Mouse (Mus musculus): Measurements from ENCODE around the gene Nmnat2.

Nmnat2 gene

GRCm38 (mm10) chr1:153019623-153020022 is 64.8 kb downstream of the Nmnat2 start:
- no peak for DNase-seq (ENCODE audit: low spot score in 2 of 2)

DNA sequence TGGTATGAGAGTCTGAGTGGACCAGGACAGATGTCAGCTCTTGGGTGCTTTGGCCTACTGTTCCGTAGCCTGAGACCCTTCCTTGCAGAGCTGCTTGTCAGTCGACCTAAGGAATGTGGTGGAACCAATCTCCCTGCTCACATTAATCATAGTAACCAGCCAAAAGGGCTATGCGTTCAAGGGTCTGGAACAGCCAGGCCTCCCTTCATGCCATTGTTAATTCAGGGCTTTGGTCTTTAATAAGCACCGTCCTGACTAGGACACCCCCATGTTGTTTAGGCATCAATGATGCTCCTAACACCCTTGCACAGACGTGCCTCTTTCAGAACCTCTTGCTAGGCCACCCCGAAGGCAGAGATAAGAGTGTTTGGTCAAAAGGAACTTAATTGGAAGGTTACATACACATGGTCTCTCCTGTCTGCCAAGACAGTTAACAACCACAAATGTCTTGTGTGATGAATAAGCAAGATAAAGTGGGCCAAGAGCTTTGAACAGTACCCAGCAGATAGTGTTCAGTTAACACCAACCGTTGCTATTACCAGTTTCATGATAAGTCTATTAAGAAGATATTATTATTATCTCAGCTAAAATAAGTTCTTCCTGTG is 66.3 kb downstream of the Nmnat2 start:
- DNase-seq (ENCODE audit: low spot score in 2 of 2), result no peak

GRCm38 (mm10) chr1:153023018-153023417 is 68.2 kb downstream of the Nmnat2 start:
- no peak for DNase-seq (ENCODE audit: low spot score in 2 of 2)

- no peak for DNase-seq (ENCODE audit: low spot score in 2 of 2)
Measured at GRCm38 (mm10) chr1:153023875-153024274, 69.1 kb downstream of the Nmnat2 start.

DNA sequence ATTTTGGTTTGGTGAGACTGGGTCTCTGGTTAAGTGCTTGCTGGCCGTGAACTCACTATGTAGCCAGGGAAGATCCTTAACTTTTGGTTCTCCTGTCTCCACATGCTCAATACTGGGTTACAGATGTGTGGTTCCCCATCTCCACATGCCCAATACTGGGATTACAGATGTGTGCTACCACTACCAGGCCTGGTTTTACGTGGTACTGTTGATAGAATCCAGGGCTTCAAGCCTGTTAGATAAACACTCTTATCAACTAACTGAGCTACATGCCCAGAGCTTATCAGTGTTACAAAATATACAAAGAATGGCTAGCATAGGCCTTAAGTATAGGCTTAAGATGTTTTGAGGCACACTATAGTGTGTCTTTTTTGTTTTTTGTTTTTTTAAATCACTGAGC is 69.7 kb downstream of the Nmnat2 start:
- DNase-seq (ENCODE audit: low spot score in 2 of 2), result no peak

GRCm38 (mm10) chr1:153031345-153031744 is 76.6 kb downstream of the Nmnat2 start:
- no peak for DNase-seq (ENCODE audit: low spot score in 2 of 2)

GRCm38 (mm10) chr1:153031954-153032353 is 77.2 kb downstream of the Nmnat2 start:
- no peak for DNase-seq (ENCODE audit: low spot score in 2 of 2)

DNA sequence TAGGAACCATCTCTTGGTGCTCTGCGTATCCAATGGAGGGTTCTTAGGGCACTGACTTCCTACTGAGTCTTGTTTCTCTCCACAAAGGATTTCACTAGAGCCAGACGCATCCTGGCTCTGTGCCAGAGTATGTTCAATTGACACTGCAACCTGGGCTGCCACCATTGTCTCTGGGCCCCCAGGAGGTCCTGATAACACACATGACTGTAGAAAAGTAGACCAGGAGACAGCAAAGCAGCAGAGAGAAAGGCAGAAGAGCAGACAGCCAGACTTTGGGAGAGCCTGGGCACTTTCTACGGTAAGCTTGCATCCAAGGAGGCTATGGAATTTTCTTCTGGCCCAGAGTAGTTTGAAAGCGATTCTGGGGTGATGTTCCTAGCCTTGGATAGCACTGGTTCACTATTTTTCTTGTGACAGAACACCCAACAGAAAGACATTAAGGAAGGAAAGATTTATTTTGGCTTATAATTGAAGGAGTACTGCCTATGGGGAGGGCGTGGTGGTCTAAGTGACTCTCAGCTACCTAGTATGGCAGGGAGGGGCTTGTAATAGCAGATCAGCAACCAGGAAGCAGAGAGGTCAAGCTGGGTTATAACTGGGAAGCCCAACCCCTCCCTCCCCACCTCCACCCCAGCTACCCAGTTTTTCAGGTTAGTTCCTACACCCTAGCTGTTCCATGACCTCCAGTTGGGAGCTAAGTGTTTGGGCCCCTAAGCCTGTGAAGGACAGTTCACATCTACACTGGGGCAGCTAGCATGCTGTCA is 78.5 kb downstream of the Nmnat2 start:
- DNase-seq (ENCODE audit: low spot score in 2 of 2), result no peak

GRCm38 (mm10) chr1:153034064-153034463 is 79.3 kb downstream of the Nmnat2 start:
- no peak for DNase-seq (ENCODE audit: low spot score in 2 of 2)

- no peak for DNase-seq (ENCODE audit: low spot score in 2 of 2)
Measured at GRCm38 (mm10) chr1:153035328-153035944, 80.6 kb downstream of the Nmnat2 start.

- no peak for DNase-seq (ENCODE audit: low spot score in 2 of 2)
Measured at GRCm38 (mm10) chr1:153037353-153038345, 82.9 kb downstream of the Nmnat2 start.

- DNase-seq (ENCODE audit: low spot score in 2 of 2), result no peak
Measured at GRCm38 (mm10) chr1:153040091-153040490, 85.3 kb downstream of the Nmnat2 start.

- no peak for DNase-seq (ENCODE audit: low spot score in 2 of 2)
Measured at GRCm38 (mm10) chr1:153041046-153041445, 86.3 kb downstream of the Nmnat2 start.

GRCm38 (mm10) chr1:153042318-153042717 is 87.5 kb downstream of the Nmnat2 start:
- no peak for DNase-seq (ENCODE audit: low spot score in 2 of 2)

DNA sequence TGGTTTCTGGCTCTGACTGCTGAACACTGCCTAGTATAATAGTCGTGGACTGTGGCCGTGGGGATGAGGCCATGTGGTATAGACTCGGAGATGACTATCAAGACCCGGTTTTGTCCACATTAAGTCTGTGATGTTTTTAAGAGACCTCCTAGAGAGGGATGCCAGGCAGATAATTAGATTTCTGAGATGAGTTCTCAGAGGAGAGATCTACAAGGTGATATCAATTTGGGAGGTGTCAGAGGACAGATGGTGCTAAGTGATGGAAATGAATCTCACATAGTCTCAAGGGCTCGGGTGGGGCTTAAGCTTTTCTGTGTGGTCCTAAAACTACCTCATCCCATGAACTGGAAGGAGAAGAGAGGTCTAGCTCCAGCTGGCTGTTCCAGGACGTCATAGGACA is 88.5 kb downstream of the Nmnat2 start:
- DNase-seq (ENCODE audit: low spot score in 2 of 2), result no peak

- DNase-seq (ENCODE audit: low spot score in 2 of 2), result no peak
Measured at GRCm38 (mm10) chr1:153045368-153045767, 90.6 kb downstream of the Nmnat2 start.

GRCm38 (mm10) chr1:153048147-153048878 is 93.5 kb downstream of the Nmnat2 start:
- DNase-seq (ENCODE audit: low spot score in 2 of 2), result no peak

DNA sequence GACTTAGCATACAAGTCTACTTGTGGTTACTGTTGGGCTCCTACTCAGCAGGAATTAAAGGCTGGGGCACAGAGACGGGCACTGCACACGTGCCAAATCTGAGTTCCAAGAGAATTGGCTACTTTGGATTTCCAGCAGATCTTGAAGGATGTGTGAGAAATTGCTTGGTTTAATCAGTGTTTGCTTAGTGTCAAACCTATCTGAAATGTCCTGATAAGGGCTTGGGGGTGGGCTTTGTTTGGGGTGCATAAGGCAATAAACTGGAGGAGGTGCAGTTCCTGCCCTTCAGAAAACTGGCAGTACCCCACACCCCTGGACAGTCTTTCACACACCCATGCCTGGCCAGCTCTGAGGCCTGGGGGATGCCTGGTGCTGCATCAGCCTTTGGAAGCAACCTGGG is 94.7 kb downstream of the Nmnat2 start:
- no peak for DNase-seq (ENCODE audit: low spot score in 2 of 2)

GRCm38 (mm10) chr1:153051474-153051873 is 96.7 kb downstream of the Nmnat2 start:
- DNase-seq (ENCODE audit: low spot score in 2 of 2), result no peak

- no peak for DNase-seq (ENCODE audit: low spot score in 2 of 2)
Measured at GRCm38 (mm10) chr1:153053619-153054018, 98.8 kb downstream of the Nmnat2 start.

All from spleen, postnatal 14 days (tissue).